Mouse (Mus musculus) embryonic facial prominence, embryonic 12.5 days (tissue): ENCODE results near the gene Dntt. TPM values are rescaled to one million over a fixed set of nuclear protein-coding genes. Genes with fewer than 3 reads are reported as not detected.

Experiments used
- ATAC-seq: fragments of 200-750 bp; cut with Nextera tagmentation; 2 replicates; pipeline ENCODE4 v1.8.0; 2017; ENCODE audit not compliant: insufficient number of reproducible peaks, insufficient read depth, low FRiP score, low TSS enrichment
- H3K27ac ChIP-seq: fragments of 300-500 bp; sonication (generic); 2 replicates; pipeline ENCODE4 v1.5.1; 2016; ENCODE audit warnings: mild to moderate bottlenecking
- H3K27me3 ChIP-seq: fragments of 300-500 bp; sonication (generic); 2 replicates; pipeline ENCODE4 v1.6.1; 2016; ENCODE audit warnings: mild to moderate bottlenecking, moderate library complexity
- H3K36me3 ChIP-seq: fragments of 300-500 bp; sonication (generic); 2 replicates; pipeline ENCODE4 v1.6.1; 2016; ENCODE audit warnings: mild to moderate bottlenecking
- H3K4me1 ChIP-seq: fragments of 300-500 bp; sonication (generic); 2 replicates; pipeline ENCODE4 v1.6.1; 2016
- H3K4me2 ChIP-seq: fragments of 300-500 bp; sonication (generic); replicated peaks from 2 replicates; pipeline ENCODE4 v1.6.1; 2016; ENCODE audit warnings: mild to moderate bottlenecking, moderate library complexity
- H3K4me3 ChIP-seq: fragments of 300-500 bp; sonication (generic); 2 replicates; pipeline ENCODE4 v1.5.1; 2016; ENCODE audit warnings: mild to moderate bottlenecking
- H3K9ac ChIP-seq: fragments of 300-500 bp; sonication (generic); 2 replicates; pipeline ENCODE4 v1.6.1; 2016; ENCODE audit warnings: mild to moderate bottlenecking, moderate library complexity
- H3K9me3 ChIP-seq: fragments of 300-500 bp; sonication (generic); 2 replicates; pipeline ENCODE4 v1.6.1; 2016; ENCODE audit warnings: mild to moderate bottlenecking, moderate library complexity
- WGBS: fragments of 180-500 bp; shearing (Covaris S2); methylation state at CpG from one replicate; pipeline ENCODE4 v1.1.7; 2016; 5-methylcytosine and 5-hydroxymethylcytosine counted together
- polyA plus RNA-seq: library from polyadenylated mRNA; unstranded; fragments of >200 nt; fragmentation: Nextera tagmentation; extraction: Ambion mirVana; gene quantifications from 2 replicates; pipeline ENCODE4 v1.2.1, GENCODE M21; 2016

The Dntt gene
- polyA plus RNA-seq, 1 experiment from 2014 or later = not detected

GRCm38 (mm10) chr19:41108666-41109065 lies 79.6 kb downstream of the Dntt start:
- no peaks in the 10 kb centered on the region for H3K27me3 ChIP-seq
- H3K9ac ChIP-seq = no peak overlapping the region
- no peak overlapping the region for H3K4me2 ChIP-seq
- ATAC-seq = no peak
- H3K4me1 ChIP-seq = no peaks in the 10 kb centered on the region
- no peaks in the 10 kb centered on the region for H3K9me3 ChIP-seq
- H3K36me3 ChIP-seq = no peaks in the 10 kb centered on the region
- 90% methylated on average over 7 of the region's 7 CpGs for WGBS
- H3K4me3 ChIP-seq = no peak overlapping the region
- H3K27ac ChIP-seq = no peak overlapping the region

Other genes starting within 250 kb of the Dntt start
- gene Ccnj, start 198.0 kb upstream of the Dntt start, polyA plus RNA-seq = 23.7 and 23.9 TPM in 2 replicates
- gene Zfp518a, start 134.6 kb upstream of the Dntt start, polyA plus RNA-seq = 13.5 and 14.4 TPM in 2 replicates
- gene Blnk, start 34.7 kb upstream of the Dntt start, polyA plus RNA-seq = 1.3 and 1.6 TPM in 2 replicates
- gene Opalin, start 47.8 kb downstream of the Dntt start, polyA plus RNA-seq = not detected in 2 replicates
- 0.39 and 0.41 TPM in 2 replicates for gene Tll2, start 177.6 kb downstream of the Dntt start, polyA plus RNA-seq
- 148 and 160 TPM in 2 replicates for gene Tm9sf3, start 234.7 kb downstream of the Dntt start, polyA plus RNA-seq